Mouse (Mus musculus) intestine, postnatal 0 days (tissue): ENCODE data around the gene Dnajb4. TPM values are rescaled to one million over a fixed set of nuclear protein-coding genes. Genes with fewer than 3 reads are reported as not detected.

Experiments
- ATAC-seq: fragments of 200-750 bp; cut with Nextera tagmentation; 2 replicates; pipeline ENCODE4 v1.8.0; 2017; ENCODE audit warnings: mild to moderate bottlenecking, moderate TSS enrichment, moderate library complexity
- H3K27ac ChIP-seq: fragments of 300-500 bp; sonication (generic); 2 replicates; pipeline ENCODE4 v1.5.1; 2014; ENCODE audit warnings: mild to moderate bottlenecking, low read depth, low read length, moderate library complexity
- H3K27me3 ChIP-seq: fragments of 300-500 bp; sonication (generic); replicated peaks from 2 replicates; pipeline ENCODE4 v1.6.1; 2014; ENCODE audit warnings: low read length, mixed read lengths; ENCODE audit not compliant: control insufficient read depth, insufficient read depth
- H3K36me3 ChIP-seq: fragments of 300-500 bp; sonication (generic); 2 replicates; pipeline ENCODE4 v1.6.1; 2014; ENCODE audit warnings: mild to moderate bottlenecking, moderate library complexity; ENCODE audit not compliant: control insufficient read depth, insufficient read depth
- H3K4me1 ChIP-seq: fragments of 300-500 bp; sonication (generic); replicated peaks from 2 replicates; pipeline ENCODE4 v1.6.1; 2014; ENCODE audit warnings: antibody characterized with exemption, low read length, mixed read lengths; ENCODE audit not compliant: control insufficient read depth, insufficient read depth
- H3K4me2 ChIP-seq: fragments of 300-500 bp; sonication (generic); replicated peaks from 2 replicates; pipeline ENCODE4 v1.6.1; 2014; ENCODE audit warnings: low read depth, mild to moderate bottlenecking, moderate library complexity
- H3K4me3 ChIP-seq: fragments of 300-500 bp; sonication (generic); 2 replicates; pipeline ENCODE4 v1.5.1; 2014; ENCODE audit warnings: low read depth, low read length
- H3K9ac ChIP-seq: fragments of 300-500 bp; sonication (generic); 2 replicates; pipeline ENCODE4 v1.6.1; 2014; ENCODE audit warnings: mild to moderate bottlenecking, low read depth, low read length
- H3K9me3 ChIP-seq: fragments of 300-500 bp; sonication (generic); 2 replicates; pipeline ENCODE4 v1.6.1; 2016; ENCODE audit warnings: mixed run types; ENCODE audit not compliant: control insufficient read depth
- CTCF ChIP-seq: sonication (generic); IDR thresholded peaks from 2 replicates; pipeline ENCODE4 v1.5.1; 2016; ENCODE audit warnings: low read depth, mild to moderate bottlenecking, control low read depth, antibody characterized with exemption, moderate library complexity
- WGBS: fragments of 180-500 bp; shearing (Covaris S2); extraction: QIAGEN DNeasy Blood & Tissue Kit; methylation state at CpG from one replicate; pipeline ENCODE4 v1.1.7; 2014; 5-methylcytosine and 5-hydroxymethylcytosine counted together
- polyA plus RNA-seq: library from polyadenylated mRNA; unstranded; fragments of >200 nt; fragmentation: Nextera tagmentation; extraction: Ambion mirVana; gene quantifications from 2 replicates; pipeline ENCODE4 v1.2.1, GENCODE M21; 2015

Dnajb4 gene
- polyA plus RNA-seq, 1 experiment from 2014 or later = 17.9 TPM

DNA sequence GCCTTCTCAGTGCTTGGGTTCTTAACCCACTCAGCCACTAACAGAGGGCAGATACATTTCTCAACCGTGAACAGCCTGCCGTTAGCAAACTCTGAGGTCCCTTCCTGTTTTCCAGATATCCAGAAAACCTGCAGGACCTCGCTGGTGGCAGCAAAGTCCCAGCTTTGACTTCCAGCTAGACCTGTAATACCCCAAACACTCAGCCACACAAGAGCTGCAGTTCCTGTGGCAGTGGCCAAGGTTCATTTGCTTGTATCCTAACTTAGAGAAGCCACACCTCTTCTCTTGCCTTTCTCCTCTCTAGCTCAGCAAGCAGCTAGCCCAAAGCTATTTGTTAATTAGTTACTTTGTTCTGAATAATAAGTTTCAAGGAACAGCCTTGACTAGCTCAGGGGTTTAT is 60.2 kb downstream of the Dnajb4 start:
- Histone ChIP-seq H3K4me3 (no peak overlapping the region), H3K27ac (peak overlapping the region; percentile 52), H3K9ac (no peak overlapping the region), H3K4me2 (no peak overlapping the region), H3K27me3 (no peaks in the 10 kb centered on the region), H3K36me3 (no peaks in the 10 kb centered on the region), H3K4me1 (peaks cover 16% of the 10 kb centered on the region), H3K9me3 (no peaks in the 10 kb centered on the region)
- WGBS = 17% methylated on average over 3 of the region's 3 CpGs
- no peak for TF ChIP-seq CTCF
- peak; percentile 26; the same call in 1 of the 2 replicates for ATAC-seq

GRCm38 (mm10) chr3:152149449-152149848 is 60.7 kb downstream of the Dnajb4 start:
- no peaks in the 10 kb centered on the region for H3K27me3 ChIP-seq
- 44% methylated on average over 7 of the region's 7 CpGs for WGBS
- no peak for ATAC-seq
- H3K9me3 ChIP-seq = no peaks in the 10 kb centered on the region
- no peak for TF ChIP-seq CTCF
- peaks cover 16% of the 10 kb centered on the region for H3K4me1 ChIP-seq
- no peak overlapping the region for H3K4me2 ChIP-seq
- H3K27ac ChIP-seq = peak overlapping the region; percentile 52
- H3K9ac ChIP-seq = no peak overlapping the region
- no peaks in the 10 kb centered on the region for H3K36me3 ChIP-seq
- H3K4me3 ChIP-seq = no peak overlapping the region

DNA sequence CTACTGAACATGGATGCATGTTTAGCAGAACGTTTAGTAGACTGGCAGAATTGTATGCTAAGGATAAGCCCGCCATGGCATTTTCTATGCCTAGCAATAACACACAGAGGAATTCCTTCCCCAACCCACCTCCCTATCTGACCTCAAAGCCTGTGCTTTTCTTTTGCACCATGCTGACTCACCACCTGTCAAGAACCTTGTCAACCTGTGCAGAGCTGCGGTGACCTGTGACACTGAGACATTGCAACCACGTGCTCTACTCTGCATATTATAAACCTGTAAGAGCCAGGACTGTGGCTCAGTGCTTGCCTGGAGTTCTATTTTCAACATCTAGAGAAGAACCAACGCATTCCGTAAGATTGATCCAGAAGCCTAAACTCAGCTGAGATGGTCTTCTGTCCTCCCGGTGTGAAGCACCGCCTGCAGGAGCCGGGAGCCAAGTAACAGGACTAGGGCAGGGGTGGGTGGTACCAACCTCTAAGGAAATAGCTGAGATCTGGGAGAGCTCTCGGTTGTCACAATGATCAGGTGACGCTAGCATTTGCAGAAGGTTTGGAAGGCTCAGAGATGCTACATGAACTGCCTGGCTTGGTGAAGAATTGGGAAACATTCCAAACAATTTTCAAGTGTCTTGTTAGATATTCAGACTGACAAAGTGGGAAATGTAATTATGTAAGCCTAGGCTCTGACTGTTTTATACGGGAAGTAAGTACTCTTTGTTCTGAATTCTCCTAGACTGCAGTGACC is 62.8 kb downstream of the Dnajb4 start:
- Histone ChIP-seq H3K27me3 (no peaks in the 10 kb centered on the region), H3K36me3 (no peaks in the 10 kb centered on the region), H3K27ac (no peak overlapping the region; the same call in 1 of the 2 replicates), H3K4me2 (no peak overlapping the region), H3K4me3 (no peak overlapping the region), H3K9me3 (no peaks in the 10 kb centered on the region), H3K9ac (no peak overlapping the region), H3K4me1 (peaks cover 16% of the 10 kb centered on the region)
- ATAC-seq = no peak
- no peak for TF ChIP-seq CTCF
- WGBS = 56% methylated on average over 12 of the region's 12 CpGs

- 26% methylated on average over 2 of the region's 2 CpGs for WGBS
- H3K27ac ChIP-seq = no peak overlapping the region
- no peak overlapping the region for H3K4me3 ChIP-seq
- TF ChIP-seq CTCF = no peak
- H3K4me1 ChIP-seq = peaks cover 13% of the 10 kb centered on the region; the same call in 1 of the 2 replicates
- no peaks in the 10 kb centered on the region for H3K27me3 ChIP-seq
- no peaks in the 10 kb centered on the region for H3K9me3 ChIP-seq
- no peaks in the 10 kb centered on the region for H3K36me3 ChIP-seq
- peak; percentile 22; the same call in 1 of the 2 replicates for ATAC-seq
- no peak overlapping the region for H3K4me2 ChIP-seq
- H3K9ac ChIP-seq = no peak overlapping the region
Observed at GRCm38 (mm10) chr3:152145186-152145585, 64.9 kb downstream of the Dnajb4 start.

DNA sequence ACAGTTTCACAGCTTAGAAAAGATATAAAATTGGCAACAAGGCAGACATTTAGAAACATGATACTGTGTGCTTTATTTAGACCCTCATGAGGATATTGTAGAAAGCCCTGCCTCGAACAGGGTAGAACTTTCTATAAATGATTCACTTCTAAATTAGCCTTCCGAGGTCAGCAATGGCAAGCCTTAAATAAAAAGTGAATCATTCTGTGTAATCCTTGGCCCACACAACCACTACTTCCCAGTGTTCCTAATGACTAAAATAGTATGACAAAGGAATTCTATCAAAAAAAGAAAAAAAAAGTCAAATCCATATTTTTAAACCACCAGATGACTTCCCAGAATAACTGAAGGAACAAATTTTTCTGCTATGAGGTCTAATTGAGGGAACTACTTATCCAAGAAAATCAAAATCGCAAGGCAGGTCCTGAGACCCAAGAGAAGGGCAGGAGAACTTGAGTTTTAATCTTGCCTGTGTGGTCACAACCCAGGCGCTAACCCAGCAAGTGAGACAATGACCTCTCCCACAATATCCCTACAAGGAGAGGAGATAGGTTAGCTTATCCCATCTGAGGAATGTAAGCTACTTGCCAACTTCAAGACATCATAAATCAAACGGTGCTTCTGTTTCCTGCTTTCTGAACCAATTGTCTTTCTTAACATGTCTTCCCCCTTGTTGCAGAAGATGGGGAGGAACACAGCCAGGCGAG is 67.0 kb downstream of the Dnajb4 start:
- no peak for ATAC-seq
- Histone ChIP-seq H3K9ac (no peak overlapping the region), H3K27me3 (no peaks in the 10 kb centered on the region), H3K27ac (no peak overlapping the region), H3K4me1 (peaks cover 7% of the 10 kb centered on the region; the same call in 1 of the 2 replicates), H3K36me3 (no peaks in the 10 kb centered on the region), H3K4me2 (no peak overlapping the region), H3K9me3 (no peaks in the 10 kb centered on the region), H3K4me3 (no peak overlapping the region)
- 38% methylated on average over 6 of the region's 6 CpGs for WGBS
- TF ChIP-seq CTCF = no peak

GRCm38 (mm10) chr3:152142146-152142545 is 68.0 kb downstream of the Dnajb4 start:
- no peaks in the 10 kb centered on the region for H3K9me3 ChIP-seq
- no peak overlapping the region for H3K4me2 ChIP-seq
- no peaks in the 10 kb centered on the region for H3K4me1 ChIP-seq
- H3K36me3 ChIP-seq = no peaks in the 10 kb centered on the region
- ATAC-seq = no peak
- H3K4me3 ChIP-seq = no peak overlapping the region
- TF ChIP-seq CTCF = no peak
- H3K27me3 ChIP-seq = no peaks in the 10 kb centered on the region
- H3K27ac ChIP-seq = no peak overlapping the region
- WGBS = 76% methylated on average over 3 of the region's 3 CpGs
- no peak overlapping the region for H3K9ac ChIP-seq
